Mouse (Mus musculus): Measurements from ENCODE around the gene Gprc5d.

- no peak for TF ChIP-seq CTCF (IDR thresholded peaks at IDR 0.05; ENCODE audit: borderline replicate concordance, extremely low read depth, insufficient read depth, insufficient read length)
- no peak for TF ChIP-seq POLR2A (IDR thresholded peaks at IDR 0.05; ENCODE audit: borderline replicate concordance, extremely low read depth, insufficient read depth, insufficient read length, poor library complexity, severe bottlenecking)
Measured at GRCm38 (mm10) chr6:135135735-135136134, 17.7 kb upstream of the Gprc5d start.

Data from brain, embryonic 14.5 days (tissue).